Mouse (Mus musculus): ENCODE results near the gene Map3k3.
"Not testable (repeated sequence)": the region's sequence is repeated elsewhere in the genome, so short reads cannot be mapped to it uniquely, and the experiment has no call there.

Map3k3 gene

GRCm38 (mm10) chr11:106084911-106085561, 623 bp downstream of the Map3k3 start:
- DNase-seq (ENCODE audit: extremely low spot score): peak; percentile 86

- no peak for DNase-seq (ENCODE audit: extremely low spot score)
Observed at GRCm38 (mm10) chr11:106098223-106098622, 13.8 kb downstream of the Map3k3 start.

GRCm38 (mm10) chr11:106102866-106103265, 18.5 kb downstream of the Map3k3 start:
- DNase-seq (ENCODE audit: extremely low spot score): no peak

- DNase-seq (ENCODE audit: extremely low spot score): no peak
Observed at GRCm38 (mm10) chr11:106106047-106106587, 21.7 kb downstream of the Map3k3 start.

- no peak for DNase-seq (ENCODE audit: extremely low spot score)
Observed at GRCm38 (mm10) chr11:106111688-106112087, 27.3 kb downstream of the Map3k3 start.

- no peak for DNase-seq (ENCODE audit: extremely low spot score)
Observed at GRCm38 (mm10) chr11:106122221-106122620, 37.8 kb downstream of the Map3k3 start.

- DNase-seq (ENCODE audit: extremely low spot score): no peak
Observed at GRCm38 (mm10) chr11:106122736-106123135, 38.3 kb downstream of the Map3k3 start.

GRCm38 (mm10) chr11:106124784-106125183, 40.4 kb downstream of the Map3k3 start:
- DNase-seq (ENCODE audit: extremely low spot score): no peak

- DNase-seq (ENCODE audit: extremely low spot score): no peak
Observed at GRCm38 (mm10) chr11:106125827-106126226, 41.4 kb downstream of the Map3k3 start.

- DNase-seq (ENCODE audit: extremely low spot score): not testable (repeated sequence)
Observed at GRCm38 (mm10) chr11:106126727-106127373, 42.4 kb downstream of the Map3k3 start.

- DNase-seq (ENCODE audit: extremely low spot score): no peak
Observed at GRCm38 (mm10) chr11:106129477-106129876, 45.1 kb downstream of the Map3k3 start.

GRCm38 (mm10) chr11:106132516-106132915, 48.1 kb downstream of the Map3k3 start:
- no peak for DNase-seq (ENCODE audit: extremely low spot score)

GRCm38 (mm10) chr11:106134580-106135528, 50.4 kb downstream of the Map3k3 start:
- no peak for DNase-seq (ENCODE audit: extremely low spot score)

GRCm38 (mm10) chr11:106151219-106151618, 66.8 kb downstream of the Map3k3 start:
- no peak for DNase-seq (ENCODE audit: extremely low spot score)

GRCm38 (mm10) chr11:106152132-106152531, 67.7 kb downstream of the Map3k3 start:
- DNase-seq (ENCODE audit: extremely low spot score): no peak

- DNase-seq (ENCODE audit: extremely low spot score): no peak
Observed at GRCm38 (mm10) chr11:106154091-106154490, 69.7 kb downstream of the Map3k3 start.

GRCm38 (mm10) chr11:106154770-106155169, 70.4 kb downstream of the Map3k3 start:
- DNase-seq (ENCODE audit: extremely low spot score): no peak

GRCm38 (mm10) chr11:106155761-106156160, 71.3 kb downstream of the Map3k3 start:
- DNase-seq (ENCODE audit: extremely low spot score): no peak

- DNase-seq (ENCODE audit: extremely low spot score): no peak
Observed at GRCm38 (mm10) chr11:106156257-106156656, 71.8 kb downstream of the Map3k3 start.

- DNase-seq (ENCODE audit: extremely low spot score): no peak
Observed at GRCm38 (mm10) chr11:106157154-106157553, 72.7 kb downstream of the Map3k3 start.

- no peak for DNase-seq (ENCODE audit: extremely low spot score)
Observed at GRCm38 (mm10) chr11:106158081-106158929, 73.9 kb downstream of the Map3k3 start.

All from embryo, embryonic 9.5 days (tissue).